Mouse (Mus musculus) midbrain, embryonic 16.5 days (tissue): ENCODE measurements at regions not wholly inside any gene's neighbourhood (a gene's known extent, or its start where the extent isn't known, plus 50 kb on each side); places are given as distances from the start of the nearest gene placed in this dataset.

Source experiments
- ATAC-seq: fragments of 200-750 bp; cut with Nextera tagmentation; 2 replicates; pipeline ENCODE4 v1.8.0; 2017; ENCODE audit warnings: moderate TSS enrichment
- H3K27ac ChIP-seq: fragments of 300-500 bp; sonication (generic); 2 replicates; pipeline ENCODE4 v1.5.1; 2014; ENCODE audit warnings: mild to moderate bottlenecking, low read length, mixed read lengths
- H3K27me3 ChIP-seq: fragments of 300-500 bp; sonication (generic); 2 replicates; pipeline ENCODE4 v1.6.1; 2014; ENCODE audit warnings: low read depth, low read length, mixed read lengths; ENCODE audit not compliant: control insufficient read depth, insufficient read depth
- H3K36me3 ChIP-seq: fragments of 300-500 bp; sonication (generic); 2 replicates; pipeline ENCODE4 v1.6.1; 2014; ENCODE audit warnings: mild to moderate bottlenecking, low read length, moderate library complexity, mixed read lengths; ENCODE audit not compliant: control insufficient read depth, insufficient read depth
- H3K4me1 ChIP-seq: fragments of 300-500 bp; sonication (generic); 2 replicates; pipeline ENCODE4 v1.6.1; 2014; ENCODE audit warnings: mild to moderate bottlenecking, low read length, mixed read lengths; ENCODE audit not compliant: control insufficient read depth, insufficient read depth
- H3K4me2 ChIP-seq: fragments of 300-500 bp; sonication (generic); 2 replicates; pipeline ENCODE4 v1.6.1; 2014; ENCODE audit warnings: mild to moderate bottlenecking, low read length, mixed read lengths
- H3K4me3 ChIP-seq: fragments of 300-500 bp; sonication (generic); 2 replicates; pipeline ENCODE4 v1.5.1; 2014; ENCODE audit warnings: low read depth, mild to moderate bottlenecking, low read length, moderate library complexity, mixed read lengths
- H3K9ac ChIP-seq: fragments of 300-500 bp; sonication (generic); 2 replicates; pipeline ENCODE4 v1.6.1; 2014; ENCODE audit warnings: low read depth, low read length, mixed read lengths
- H3K9me3 ChIP-seq: fragments of 300-500 bp; sonication (generic); replicated peaks from 2 replicates; pipeline ENCODE4 v1.6.1; 2014; ENCODE audit warnings: mild to moderate bottlenecking, low read length, mixed read lengths; ENCODE audit not compliant: control insufficient read depth, poor library complexity, severe bottlenecking
- WGBS: fragments of 180-500 bp; shearing (Covaris S2); extraction: QIAGEN DNeasy Blood & Tissue Kit; methylation state at CpG from one replicate; pipeline ENCODE4 v1.1.7; 2014; 5-methylcytosine and 5-hydroxymethylcytosine counted together

- H3K4me2 ChIP-seq, result no peak overlapping the region
- H3K9me3 ChIP-seq, result no peaks in the 10 kb centered on the region
- no peak overlapping the region for H3K4me3 ChIP-seq
- no peak overlapping the region for H3K9ac ChIP-seq
- H3K4me1 ChIP-seq, result no peaks in the 10 kb centered on the region
- no peaks in the 10 kb centered on the region for H3K27me3 ChIP-seq
- ATAC-seq, result peak; percentile 72
- WGBS, result 78% methylated on average over 14 of the region's 14 CpGs
- H3K27ac ChIP-seq, result no peak overlapping the region
- no peaks in the 10 kb centered on the region for H3K36me3 ChIP-seq
Measured at GRCm38 (mm10) chr11:17501120-17502043, 244.0 kb downstream of the C1d start.

- no peak for ATAC-seq
- H3K27ac ChIP-seq, result no peak overlapping the region
- no peaks in the 10 kb centered on the region for H3K4me1 ChIP-seq
- H3K4me3 ChIP-seq, result no peak overlapping the region
- no peaks in the 10 kb centered on the region for H3K36me3 ChIP-seq
- H3K27me3 ChIP-seq, result no peaks in the 10 kb centered on the region
- no peak overlapping the region for H3K9ac ChIP-seq
- WGBS, result 92% methylated on average over 7 of the region's 7 CpGs
- no peak overlapping the region for H3K4me2 ChIP-seq
- H3K9me3 ChIP-seq, result no peaks in the 10 kb centered on the region
Measured at GRCm38 (mm10) chr11:17502052-17502451, 244.7 kb downstream of the C1d start.

DNA sequence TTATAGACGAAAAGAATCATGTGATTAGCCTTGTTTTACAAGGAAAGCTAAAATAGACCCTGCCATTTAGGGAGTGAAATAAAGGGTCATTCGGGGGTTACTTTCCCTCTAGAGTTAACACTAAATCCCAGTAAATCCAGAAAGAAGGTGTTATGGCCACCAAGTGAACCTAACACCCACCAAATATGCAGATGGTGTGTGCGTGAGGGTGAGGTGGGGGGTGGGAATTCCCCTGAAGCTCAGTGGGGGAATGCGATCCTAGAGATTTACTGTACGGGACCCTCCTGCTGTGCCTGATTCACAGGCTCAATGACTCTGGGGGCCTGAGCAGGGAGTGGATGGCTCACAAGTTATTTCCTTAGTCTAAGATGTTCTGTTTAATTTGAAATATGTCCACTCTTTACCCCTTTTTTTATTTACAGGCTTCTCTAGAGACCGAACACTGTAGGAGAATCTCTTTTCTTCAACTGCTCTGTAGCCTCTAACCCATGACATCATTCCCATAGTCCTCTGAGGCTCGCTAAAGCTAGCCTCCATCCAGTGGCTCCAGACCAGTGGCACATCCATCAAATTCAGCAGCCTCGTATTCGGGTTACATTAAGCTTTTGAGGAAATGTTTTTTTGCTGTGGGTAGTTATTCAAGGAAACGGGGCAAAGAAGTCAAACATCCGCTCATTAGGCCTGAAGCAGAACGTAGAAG is 265.0 kb downstream of the C1d start:
- Histone ChIP-seq H3K9me3 (no peaks in the 10 kb centered on the region), H3K4me1 (no peaks in the 10 kb centered on the region), H3K4me2 (no peak overlapping the region), H3K9ac (no peak overlapping the region), H3K27me3 (no peaks in the 10 kb centered on the region), H3K36me3 (no peaks in the 10 kb centered on the region), H3K4me3 (no peak overlapping the region), H3K27ac (no peak overlapping the region)
- no peak for ATAC-seq
- WGBS, result 87% methylated on average over 12 of the region's 12 CpGs

GRCm38 (mm10) chr11:17523329-17523728 is 265.9 kb downstream of the C1d start:
- H3K4me2 ChIP-seq, result no peak overlapping the region
- H3K9ac ChIP-seq, result no peak overlapping the region
- no peak overlapping the region for H3K4me3 ChIP-seq
- WGBS, result 93% methylated on average over 4 of the region's 4 CpGs
- H3K4me1 ChIP-seq, result no peaks in the 10 kb centered on the region
- H3K36me3 ChIP-seq, result no peaks in the 10 kb centered on the region
- H3K9me3 ChIP-seq, result no peaks in the 10 kb centered on the region
- no peak overlapping the region for H3K27ac ChIP-seq
- no peak for ATAC-seq
- H3K27me3 ChIP-seq, result no peaks in the 10 kb centered on the region

DNA sequence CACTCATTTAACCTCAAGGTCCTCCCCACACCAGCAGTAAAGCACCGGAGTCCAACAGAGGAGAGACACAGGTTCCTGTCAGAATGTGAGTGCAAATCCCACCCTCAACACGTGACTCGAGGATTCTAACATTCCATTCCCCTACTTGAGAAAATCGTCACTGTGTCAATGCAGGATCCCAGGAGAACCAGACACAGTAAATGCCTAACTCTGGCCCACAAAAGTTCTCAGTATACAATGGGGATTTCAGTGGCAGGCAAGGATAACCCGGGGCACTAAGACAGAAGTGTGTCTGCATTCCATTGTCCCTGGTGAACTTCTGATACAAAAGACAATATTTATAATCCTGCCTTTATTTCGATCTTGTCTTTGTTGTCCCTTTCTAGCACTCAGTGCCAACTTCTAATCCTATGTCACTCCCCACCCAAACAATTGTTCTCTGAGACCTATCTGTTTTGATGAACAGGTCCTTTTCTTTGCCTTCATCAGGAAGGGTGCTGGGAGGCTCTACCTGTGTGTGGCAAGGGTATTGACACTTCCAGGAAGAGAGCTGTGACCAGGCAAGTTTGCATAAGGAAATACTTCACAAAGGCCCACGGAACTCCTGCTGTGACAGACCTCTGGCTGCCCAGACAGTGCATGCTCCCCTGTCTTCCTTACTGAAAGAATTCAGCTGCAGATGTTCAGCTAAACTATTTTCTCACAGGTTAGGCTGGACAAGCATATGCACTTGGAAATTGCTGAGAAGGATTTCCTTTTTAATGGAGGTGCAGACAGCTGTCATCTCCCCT is 267.8 kb downstream of the C1d start:
- 15% methylated on average over 7 of the region's 7 CpGs for WGBS
- no peaks in the 10 kb centered on the region for H3K4me1 ChIP-seq
- no peak overlapping the region for H3K27ac ChIP-seq
- no peaks in the 10 kb centered on the region for H3K9me3 ChIP-seq
- ATAC-seq, result no peak
- H3K27me3 ChIP-seq, result no peaks in the 10 kb centered on the region
- H3K4me3 ChIP-seq, result no peak overlapping the region
- H3K36me3 ChIP-seq, result no peaks in the 10 kb centered on the region
- no peak overlapping the region for H3K4me2 ChIP-seq
- H3K9ac ChIP-seq, result no peak overlapping the region

GRCm38 (mm10) chr11:17526476-17526875 is 269.1 kb downstream of the C1d start:
- H3K27me3 ChIP-seq, result no peaks in the 10 kb centered on the region
- no peak for ATAC-seq
- 43% methylated on average over 5 of the region's 5 CpGs for WGBS

DNA sequence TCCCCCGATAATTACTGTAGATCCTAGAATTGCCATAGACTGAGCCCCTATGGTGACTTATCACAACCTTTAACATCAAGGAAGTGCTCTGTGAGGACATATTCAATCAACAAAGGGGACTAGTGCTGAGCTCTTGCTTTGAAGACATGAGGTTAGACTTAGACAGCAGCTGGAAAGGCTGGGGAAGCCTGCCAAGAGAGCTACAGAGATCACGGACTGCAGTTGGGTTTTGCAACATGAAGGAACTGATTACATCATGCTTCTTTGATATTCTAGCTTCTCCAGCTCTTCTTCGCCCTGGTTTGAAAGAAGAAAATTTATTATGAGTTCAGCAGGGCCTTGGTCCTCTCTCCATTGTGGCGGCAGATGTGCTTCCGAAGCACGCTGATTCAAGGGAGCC is 271.2 kb downstream of the C1d start:
- H3K4me1 ChIP-seq, result no peaks in the 10 kb centered on the region
- ATAC-seq, result no peak
- no peaks in the 10 kb centered on the region for H3K36me3 ChIP-seq
- no peak overlapping the region for H3K4me3 ChIP-seq
- H3K4me2 ChIP-seq, result no peak overlapping the region
- H3K9ac ChIP-seq, result no peak overlapping the region
- H3K27ac ChIP-seq, result no peak overlapping the region
- no peaks in the 10 kb centered on the region for H3K27me3 ChIP-seq
- 85% methylated on average over 6 of the region's 6 CpGs for WGBS
- no peaks in the 10 kb centered on the region for H3K9me3 ChIP-seq

More at GRCm38 (mm10) chr11:17526476-17526875, 269.1 kb downstream of the C1d start:
- Histone ChIP-seq H3K36me3 (no peaks in the 10 kb centered on the region), H3K27ac (no peak overlapping the region), H3K9me3 (no peaks in the 10 kb centered on the region), H3K4me2 (no peak overlapping the region), H3K4me3 (no peak overlapping the region), H3K4me1 (no peaks in the 10 kb centered on the region), H3K9ac (no peak overlapping the region)

GRCm38 (mm10) chr11:17533706-17534105 is 276.3 kb downstream of the C1d start:
- Histone ChIP-seq H3K36me3 (no peaks in the 10 kb centered on the region), H3K27ac (no peak overlapping the region), H3K9me3 (no peaks in the 10 kb centered on the region), H3K4me1 (no peaks in the 10 kb centered on the region), H3K4me3 (no peak overlapping the region), H3K4me2 (no peak overlapping the region), H3K27me3 (no peaks in the 10 kb centered on the region), H3K9ac (no peak overlapping the region)
- WGBS, result 76% methylated on average over 3 of the region's 3 CpGs
- no peak for ATAC-seq
